In the genomic region with DNA sequence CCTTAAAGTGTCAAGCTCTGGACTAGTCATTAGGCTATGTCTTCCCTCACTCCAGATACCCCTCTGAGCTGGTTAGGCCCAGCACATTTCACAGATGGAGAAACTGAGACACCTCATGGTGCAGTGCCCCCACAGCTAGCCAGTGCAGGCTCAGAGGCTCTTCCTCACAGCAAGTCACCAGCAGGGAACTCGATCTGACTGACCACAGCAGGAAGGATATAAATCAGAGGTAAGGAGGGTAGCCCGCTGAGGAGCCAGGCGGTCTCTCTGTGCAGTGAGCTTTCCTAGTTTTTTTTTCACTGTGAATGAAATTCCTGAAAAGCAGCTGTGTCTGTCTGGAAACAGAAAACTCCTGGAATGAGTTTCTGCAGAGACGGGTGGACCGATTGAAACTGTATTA, we compare ENCODE assay signal across 21 mouse cellular contexts. TPM values are rescaled to one million over a fixed set of nuclear protein-coding genes. Genes with fewer than 3 reads are reported as not detected.
DNase-seq lines count a peak whose midpoint lies in the region; ATAC-seq and TF ChIP-seq lines count a peak whose summit lies in the region.
"Had no signal": no experiment of that assay in that cellular context is flagged by ENCODE, and none has a peak within 500 bp of the region (broad histone marks: within the 10 kb centered on the region; RNA-seq: fewer than 3 reads in every experiment).

No protein-coding gene starts in this region.

- WGBS in kidney, embryonic 16.5 days: 5% methylated on average over 5 of the region's 5 CpGs
- WGBS in limb, embryonic 14.5 days: 14% methylated on average over 5 of the region's 5 CpGs

- no peaks in the 10 kb centered on the region for H3K9me3 ChIP-seq in kidney, embryonic 16.5 days (ENCODE audit: low read length)
- H3K9me3 ChIP-seq in limb, embryonic 14.5 days (ENCODE audit: control insufficient read depth, low read length): no peaks in the 10 kb centered on the region
- H3K9me3 ChIP-seq: hindbrain, embryonic 15.5 days; intestine, embryonic 15.5 days; neural tube, embryonic 13.5 days had no signal

- peaks cover 25% of the 10 kb centered on the region for H3K4me1 ChIP-seq in kidney, embryonic 16.5 days (ENCODE audit: insufficient read depth, low read length)
- peaks cover 7% of the 10 kb centered on the region for H3K4me1 ChIP-seq in limb, embryonic 14.5 days (ENCODE audit: control insufficient read depth, insufficient read depth, low read length)

- no peaks in the 10 kb centered on the region for H3K27me3 ChIP-seq in kidney, embryonic 16.5 days (ENCODE audit: insufficient read depth, low read length)
- H3K27me3 ChIP-seq in limb, embryonic 14.5 days (ENCODE audit: control insufficient read depth, insufficient read depth, low read length): no peaks in the 10 kb centered on the region
- H3K27me3 ChIP-seq: hindbrain, embryonic 15.5 days; intestine, embryonic 15.5 days had no signal

- H3K27ac ChIP-seq in kidney, embryonic 16.5 days (ENCODE audit: low read length): no peak overlapping the region
- H3K27ac ChIP-seq in limb, embryonic 14.5 days (replicated peaks; ENCODE audit: low read depth, low read length): peak overlapping the region; percentile 20; the same call in 1 of the 2 replicates
- H3K27ac ChIP-seq: hindbrain, embryonic 15.5 days; intestine, embryonic 15.5 days; neural tube, embryonic 13.5 days had no signal

- no peak overlapping the region for H3K4me2 ChIP-seq in kidney, embryonic 16.5 days (replicated peaks; ENCODE audit: low read depth, low read length)
- no peak overlapping the region for H3K4me2 ChIP-seq in limb, embryonic 14.5 days (replicated peaks; ENCODE audit: low read depth, low read length, severe bottlenecking)
- H3K4me2 ChIP-seq: hindbrain, embryonic 15.5 days; intestine, embryonic 15.5 days; liver, embryonic 11.5 days; neural tube, embryonic 13.5 days had no signal

- TF ChIP-seq POLR2A in limb, embryonic 14.5 days (IDR thresholded peaks at IDR 0.05; ENCODE audit: borderline replicate concordance, extremely low read depth, insufficient read depth, insufficient read length): no peak

- H3K36me3 ChIP-seq in kidney, embryonic 16.5 days (ENCODE audit: insufficient read depth, low read length): no peaks in the 10 kb centered on the region
- no peaks in the 10 kb centered on the region for H3K36me3 ChIP-seq in limb, embryonic 14.5 days (ENCODE audit: control insufficient read depth, insufficient read depth, low read length)
- H3K36me3 ChIP-seq: hindbrain, embryonic 15.5 days; intestine, embryonic 15.5 days; neural tube, embryonic 13.5 days had no signal

- H3K4me3 ChIP-seq in kidney, embryonic 16.5 days (ENCODE audit: low read length): no peak overlapping the region
- no peak overlapping the region for H3K4me3 ChIP-seq in limb, embryonic 14.5 days (replicated peaks; ENCODE audit: low read length)
- H3K4me3 ChIP-seq: hindbrain, embryonic 15.5 days; intestine, embryonic 15.5 days; neural tube, embryonic 13.5 days had no signal

- no peak overlapping the region for H3K9ac ChIP-seq in kidney, embryonic 16.5 days (replicated peaks; ENCODE audit: low read length)
- no peak overlapping the region for H3K9ac ChIP-seq in limb, embryonic 14.5 days (ENCODE audit: low read depth, low read length, severe bottlenecking)
- H3K9ac ChIP-seq: hindbrain, embryonic 15.5 days; intestine, embryonic 15.5 days; neural tube, embryonic 13.5 days had no signal

- ATAC-seq in kidney, embryonic 16.5 days (ENCODE audit: low FRiP score, low TSS enrichment): peak; percentile 80
- ATAC-seq in limb, embryonic 14.5 days (ENCODE audit: low FRiP score, low read depth): peak; percentile 48
- ATAC-seq: forebrain, embryonic 14.5 days; intestine, embryonic 15.5 days had no signal

- no peak for DNase-seq in kidney, postnatal 36 days
- DNase-seq in 416B (ENCODE audit: low read depth): peak; percentile 8
- DNase-seq in R1 (ENCODE audit: low read depth, low spot score): peak; percentile 44
- peak; percentile 41 for DNase-seq in limb, embryonic 14.5 days (ENCODE audit: low spot score)
- DNase-seq in lung, postnatal 14 days: no peak
- DNase-seq in ovary, postnatal 10 days (ENCODE audit: low spot score): no peak
- DNase-seq: adrenal gland, postnatal 36 days; cerebellum, adult 18-20 months; cerebellum, postnatal 25 days; gastrocnemius, postnatal 10 days; heart, adult 11 months; heart, postnatal 36 days; lung, adult 18-20 months; lung, postnatal 36 days; spleen, adult 18-20 months had no signal

RNA-seq across cellular contexts. Expression of a gene that starts 21.0 kb away (rescaled TPM):
- polyA plus RNA-seq in kidney, embryonic 16.5 days (2015; fragmentation: Nextera tagmentation; extraction: Ambion mirVana): 3.0 and 3.3 TPM in 2 replicates
- 4.6 and 5.3 TPM in 2 replicates for polyA plus RNA-seq in limb, embryonic 14.5 days (2012; rRNA removed)
- polyA plus RNA-seq in limb, embryonic 14.5 days (2014; fragmentation: Nextera tagmentation; extraction: Ambion mirVana): 3.7 and 5.8 TPM in 2 replicates

Comparison
In these comparisons a context has a peak if more than half of its experiments do, and no peak if none do; other contexts are left out.
1. DNase-seq: peak in 416B (single experiment), R1 (single experiment) and limb, embryonic 14.5 days (single experiment); none in kidney, postnatal 36 days (0 of 2), lung, postnatal 14 days (single experiment) and ovary, postnatal 10 days (single experiment).